Mouse (Mus musculus): Measurements from ENCODE around the gene Nfkb2.

The Nfkb2 gene

GRCm38 (mm10) chr19:46308706-46309435 lies 4.8 kb downstream of the Nfkb2 start:
- DNase-seq (ENCODE audit: low read depth): peak; percentile 91

GRCm38 (mm10) chr19:46309651-46310305 lies 5.7 kb downstream of the Nfkb2 start:
- no peak for DNase-seq (ENCODE audit: low read depth)

GRCm38 (mm10) chr19:46310312-46310865 lies 6.3 kb downstream of the Nfkb2 start:
- DNase-seq (ENCODE audit: low read depth): no peak

- no peak for DNase-seq (ENCODE audit: low read depth)
Measured at GRCm38 (mm10) chr19:46311341-46311740, 7.2 kb downstream of the Nfkb2 start.

GRCm38 (mm10) chr19:46312566-46312965 lies 8.4 kb downstream of the Nfkb2 start:
- DNase-seq (ENCODE audit: low read depth): no peak

- no peak for DNase-seq (ENCODE audit: low read depth)
Measured at GRCm38 (mm10) chr19:46313116-46313515, 9.0 kb downstream of the Nfkb2 start.

- DNase-seq (ENCODE audit: low read depth): no peak
Measured at GRCm38 (mm10) chr19:46313591-46313990, 9.5 kb downstream of the Nfkb2 start.

- DNase-seq (ENCODE audit: low read depth): no peak
Measured at GRCm38 (mm10) chr19:46314151-46314601, 10.1 kb downstream of the Nfkb2 start.

- DNase-seq (ENCODE audit: low read depth): peak; percentile 54
Measured at GRCm38 (mm10) chr19:46314872-46315742, 11.0 kb downstream of the Nfkb2 start.

- DNase-seq (ENCODE audit: low read depth): no peak
Measured at GRCm38 (mm10) chr19:46315752-46316610, 11.9 kb downstream of the Nfkb2 start.

- no peak for DNase-seq (ENCODE audit: low read depth)
Measured at GRCm38 (mm10) chr19:46316846-46317545, 12.9 kb downstream of the Nfkb2 start.

- DNase-seq (ENCODE audit: low read depth): no peak
Measured at GRCm38 (mm10) chr19:46317546-46317885, 13.4 kb downstream of the Nfkb2 start.

- DNase-seq (ENCODE audit: low read depth): no peak
Measured at GRCm38 (mm10) chr19:46318031-46318471, 13.9 kb downstream of the Nfkb2 start.

- peak; percentile 98 for DNase-seq (ENCODE audit: low read depth)
Measured at GRCm38 (mm10) chr19:46318586-46319378, 14.7 kb downstream of the Nfkb2 start.

- no peak for DNase-seq (ENCODE audit: low read depth)
Measured at GRCm38 (mm10) chr19:46320076-46320785, 16.1 kb downstream of the Nfkb2 start.

- peak; percentile 95 for DNase-seq (ENCODE audit: low read depth)
Measured at GRCm38 (mm10) chr19:46321101-46321943, 17.2 kb downstream of the Nfkb2 start.

GRCm38 (mm10) chr19:46322144-46322995 lies 18.2 kb downstream of the Nfkb2 start:
- no peak for DNase-seq (ENCODE audit: low read depth)

Measured in NIH3T3 (cell line).